Mouse (Mus musculus): ENCODE results near the gene AC134908.4. TPM values are rescaled to one million over a fixed set of nuclear protein-coding genes. Genes with fewer than 3 reads are reported as not detected.
A peak's percentile ranks its signal among the peaks of the same experiment; 100 is the strongest.

Gene AC134908.4
- total and polyA plus RNA-seq, 2 experiments, result 0.28 to 0.37 TPM

DNA sequence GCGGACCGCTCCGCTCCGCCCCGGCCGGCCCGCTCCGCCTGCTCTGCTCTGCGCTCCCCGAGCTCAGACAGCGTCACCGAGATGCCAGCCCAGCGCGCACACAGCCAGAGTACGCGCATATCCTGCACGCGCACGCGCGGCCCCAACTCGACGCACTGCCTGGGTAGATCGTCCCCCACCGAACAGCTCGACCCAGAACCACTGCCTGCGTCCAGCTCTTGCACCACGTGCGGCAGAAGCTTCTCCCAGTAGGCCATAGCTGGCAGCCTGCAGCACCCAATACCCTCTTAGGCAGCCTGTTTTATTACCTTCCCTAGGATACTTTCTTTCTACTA, 41.6 kb upstream of the AC134908.4 start, which contains the start of gene Rhbdl1:
Rhbdl1 (minus strand) TSS at position 220 of the 335 bp plus-strand sequence.
- peaks cover 50% of the 10 kb centered on the region for H3K4me1 ChIP-seq (ENCODE audit: control insufficient read depth, insufficient read depth, low read length)
- no peaks in the 10 kb centered on the region for H3K27me3 ChIP-seq (ENCODE audit: control insufficient read depth, insufficient read depth, low read length)
- no peak for TF ChIP-seq CTCF (IDR thresholded peaks at IDR 0.05; ENCODE audit: low read depth, low read length)
- TF ChIP-seq POLR2A (IDR thresholded peaks at IDR 0.05; ENCODE audit: extremely low read depth, insufficient read depth, low read length), result 0 out of 2 replicates have a peak, but pooled peaks have one; percentile 24
- peak within 1 kb of the TSS; percentile 61 for H3K9ac ChIP-seq (ENCODE audit: low read depth, low read length)
- H3K27ac ChIP-seq (replicated peaks; ENCODE audit: insufficient read depth, low read depth, low read length), result peak within 1 kb of the TSS; percentile 33
- 19% methylated on average over 29 of the region's 29 CpGs for WGBS
- H3K79me2 ChIP-seq (ENCODE audit: control insufficient read depth, insufficient read depth, low read length), result peaks cover 12% of the 10 kb centered on the region
- H3K36me3 ChIP-seq (ENCODE audit: control insufficient read depth, insufficient read depth, low read length), result 0 out of 2 replicates have a peak, but pooled peaks cover 2% of the 10 kb centered on the region
- peak within 1 kb of the TSS; percentile 40; the same call in 1 of the 2 replicates for H3K4me3 ChIP-seq (ENCODE audit: insufficient read depth, low read depth, low read length)
- peak; percentile 53 for DNase-seq (ENCODE audit: extremely low read depth, low read depth, low spot score)

- no peaks in the 10 kb centered on the region for H3K36me3 ChIP-seq (ENCODE audit: control insufficient read depth, insufficient read depth, low read length)
- peak overlapping the region; percentile 61 for H3K9ac ChIP-seq (ENCODE audit: low read depth, low read length)
- H3K79me2 ChIP-seq (ENCODE audit: control insufficient read depth, insufficient read depth, low read length), result peaks cover 16% of the 10 kb centered on the region
- TF ChIP-seq CTCF (IDR thresholded peaks at IDR 0.05; ENCODE audit: low read depth, low read length), result no peak
- no peak for TF ChIP-seq POLR2A (IDR thresholded peaks at IDR 0.05; ENCODE audit: extremely low read depth, insufficient read depth, low read length)
- peaks cover 55% of the 10 kb centered on the region for H3K4me1 ChIP-seq (ENCODE audit: control insufficient read depth, insufficient read depth, low read length)
- H3K27ac ChIP-seq (replicated peaks; ENCODE audit: insufficient read depth, low read depth, low read length), result peak overlapping the region; percentile 33
- peak overlapping the region; percentile 40; the same call in 1 of the 2 replicates for H3K4me3 ChIP-seq (ENCODE audit: insufficient read depth, low read depth, low read length)
- no peaks in the 10 kb centered on the region for H3K27me3 ChIP-seq (ENCODE audit: control insufficient read depth, insufficient read depth, low read length)
- WGBS, result 21% methylated on average over 23 of the region's 23 CpGs
- peak; percentile 70 for DNase-seq (ENCODE audit: extremely low read depth, low read depth, low spot score)
These were observed 41.1 kb upstream of the AC134908.4 start for GRCm38 (mm10) chr17:25836397-25837075.

- Histone ChIP-seq H3K9ac (ENCODE audit: low read depth, low read length) (peak overlapping the region; percentile 61), H3K36me3 (ENCODE audit: control insufficient read depth, insufficient read depth, low read length) (no peaks in the 10 kb centered on the region), H3K4me1 (ENCODE audit: control insufficient read depth, insufficient read depth, low read length) (peaks cover 61% of the 10 kb centered on the region), H3K4me3 (ENCODE audit: insufficient read depth, low read depth, low read length) (peak overlapping the region; percentile 7; the same call in 1 of the 2 replicates), H3K79me2 (ENCODE audit: control insufficient read depth, insufficient read depth, low read length) (peaks cover 22% of the 10 kb centered on the region), H3K27me3 (ENCODE audit: control insufficient read depth, insufficient read depth, low read length) (no peaks in the 10 kb centered on the region), H3K27ac (replicated peaks; ENCODE audit: insufficient read depth, low read depth, low read length) (peak overlapping the region; percentile 33)
- DNase-seq (ENCODE audit: extremely low read depth, low read depth, low spot score), result no peak
- TF ChIP-seq CTCF (IDR thresholded peaks at IDR 0.05; ENCODE audit: low read depth, low read length) (no peak), POLR2A (IDR thresholded peaks at IDR 0.05; ENCODE audit: extremely low read depth, insufficient read depth, low read length) (no peak)
- WGBS, result 78% methylated on average over 16 of the region's 16 CpGs
These were observed 40.4 kb upstream of the AC134908.4 start for GRCm38 (mm10) chr17:25835816-25836215.

DNA sequence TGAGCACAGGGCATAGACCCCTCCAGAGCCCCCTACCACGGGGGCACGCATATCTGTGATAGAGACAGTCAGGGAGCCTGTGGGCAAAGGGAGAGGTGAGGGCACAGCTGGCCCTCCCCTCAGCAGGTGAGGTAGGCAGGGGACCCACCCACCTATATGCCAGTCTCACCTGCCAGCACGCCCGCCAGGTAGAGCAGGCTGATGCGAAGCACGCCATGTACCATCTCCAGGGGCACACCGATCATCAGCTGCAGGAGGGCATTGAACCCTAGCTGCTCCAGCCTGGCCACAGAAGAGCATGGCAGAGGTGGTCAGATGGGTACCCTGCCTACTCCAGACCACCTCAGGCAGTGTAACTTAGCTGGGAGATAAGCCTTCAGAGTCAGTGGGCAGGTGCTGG, 39.8 kb upstream of the AC134908.4 start:
- H3K4me3 ChIP-seq (ENCODE audit: insufficient read depth, low read depth, low read length), result peak overlapping the region; percentile 5; the same call in 1 of the 2 replicates

GRCm38 (mm10) chr17:25834595-25835222, 39.2 kb upstream of the AC134908.4 start:
- DNase-seq (ENCODE audit: extremely low read depth, low read depth, low spot score), result no peak
- Histone ChIP-seq H3K4me3 (ENCODE audit: insufficient read depth, low read depth, low read length) (peak overlapping the region; percentile 75), H3K27me3 (ENCODE audit: control insufficient read depth, insufficient read depth, low read length) (no peaks in the 10 kb centered on the region), H3K27ac (replicated peaks; ENCODE audit: insufficient read depth, low read depth, low read length) (peak overlapping the region; percentile 97), H3K9ac (ENCODE audit: low read depth, low read length) (peak overlapping the region; percentile 64), H3K36me3 (ENCODE audit: control insufficient read depth, insufficient read depth, low read length) (0 out of 2 replicates have a peak, but pooled peaks cover 4% of the 10 kb centered on the region), H3K4me1 (ENCODE audit: control insufficient read depth, insufficient read depth, low read length) (peaks cover 62% of the 10 kb centered on the region), H3K79me2 (ENCODE audit: control insufficient read depth, insufficient read depth, low read length) (peaks cover 26% of the 10 kb centered on the region)
- TF ChIP-seq POLR2A (IDR thresholded peaks at IDR 0.05; ENCODE audit: extremely low read depth, insufficient read depth, low read length) (no peak), CTCF (IDR thresholded peaks at IDR 0.05; ENCODE audit: low read depth, low read length) (no peak)
- 52% methylated on average over 12 of the region's 12 CpGs for WGBS

More for the DNA sequence above, 39.8 kb upstream of the AC134908.4 start:
- peaks cover 26% of the 10 kb centered on the region for H3K79me2 ChIP-seq (ENCODE audit: control insufficient read depth, insufficient read depth, low read length)
- H3K27me3 ChIP-seq (ENCODE audit: control insufficient read depth, insufficient read depth, low read length), result no peaks in the 10 kb centered on the region
- peak overlapping the region; percentile 64; the same call in 1 of the 2 replicates for H3K9ac ChIP-seq (ENCODE audit: low read depth, low read length)
- DNase-seq (ENCODE audit: extremely low read depth, low read depth, low spot score), result no peak
- 0 out of 2 replicates have a peak, but pooled peaks have one; percentile 12 for TF ChIP-seq POLR2A (IDR thresholded peaks at IDR 0.05; ENCODE audit: extremely low read depth, insufficient read depth, low read length)
- TF ChIP-seq CTCF (IDR thresholded peaks at IDR 0.05; ENCODE audit: low read depth, low read length), result no peak
- 78% methylated on average over 7 of the region's 7 CpGs for WGBS
- peaks cover 65% of the 10 kb centered on the region for H3K4me1 ChIP-seq (ENCODE audit: control insufficient read depth, insufficient read depth, low read length)
- H3K27ac ChIP-seq (replicated peaks; ENCODE audit: insufficient read depth, low read depth, low read length), result no peak overlapping the region
- H3K36me3 ChIP-seq (ENCODE audit: control insufficient read depth, insufficient read depth, low read length), result 0 out of 2 replicates have a peak, but pooled peaks cover 2% of the 10 kb centered on the region

Data from liver, adult 2 months (tissue).